Mouse (Mus musculus): ENCODE measurements around the gene Susd4.

- no peak for TF ChIP-seq CTCF (IDR thresholded peaks at IDR 0.05; ENCODE audit: extremely low read depth, insufficient read depth, insufficient read length, insufficient replicate concordance)
- TF ChIP-seq POLR2A (IDR thresholded peaks at IDR 0.05; ENCODE audit: low read depth, low read length) = no peak
Observed at GRCm38 (mm10) chr1:182751301-182751700, 12.4 kb upstream of the Susd4 start.

All from spleen, adult 2 months (tissue).